Mouse (Mus musculus) midbrain, postnatal 0 days (tissue): ENCODE results near the gene Coasy. TPM values are rescaled to one million over a fixed set of nuclear protein-coding genes. Genes with fewer than 3 reads are reported as not detected.

Experiments
- ATAC-seq: fragments of 200-750 bp; cut with Nextera tagmentation; 2 replicates; pipeline ENCODE4 v1.8.0; 2017; ENCODE audit warnings: moderate number of reproducible peaks, mild to moderate bottlenecking, moderate TSS enrichment, moderate library complexity; ENCODE audit not compliant: low FRiP score
- DNase-seq: peaks from one replicate; pipeline ENCODE4 v3.0.0-alpha.2; 2015; ENCODE audit warnings: low spot score
- H3K27ac ChIP-seq: fragments of 300-500 bp; sonication (generic); 2 replicates; pipeline ENCODE4 v1.5.1; 2014; ENCODE audit warnings: low read depth, mild to moderate bottlenecking, low read length, mixed read lengths
- H3K27me3 ChIP-seq: fragments of 300-500 bp; sonication (generic); 2 replicates; pipeline ENCODE4 v1.6.1; 2014; ENCODE audit warnings: low read length, control low read depth, mixed read lengths; ENCODE audit not compliant: insufficient read depth
- H3K36me3 ChIP-seq: fragments of 300-500 bp; sonication (generic); 2 replicates; pipeline ENCODE4 v1.6.1; 2014; ENCODE audit warnings: low read length, control low read depth, mixed read lengths; ENCODE audit not compliant: insufficient read depth
- H3K4me1 ChIP-seq: fragments of 300-500 bp; sonication (generic); 2 replicates; pipeline ENCODE4 v1.6.1; 2014; ENCODE audit warnings: mild to moderate bottlenecking, control low read depth, antibody characterized with exemption, low read length, mixed read lengths; ENCODE audit not compliant: insufficient read depth
- H3K4me2 ChIP-seq: fragments of 300-500 bp; sonication (generic); 2 replicates; pipeline ENCODE4 v1.6.1; 2014; ENCODE audit warnings: low read depth, mild to moderate bottlenecking, low read length, mixed read lengths; ENCODE audit not compliant: poor library complexity, severe bottlenecking
- H3K4me3 ChIP-seq: fragments of 300-500 bp; sonication (generic); 2 replicates; pipeline ENCODE4 v1.5.1; 2014; ENCODE audit warnings: low read depth, mild to moderate bottlenecking, low read length, moderate library complexity
- H3K9ac ChIP-seq: fragments of 300-500 bp; sonication (generic); replicated peaks from 2 replicates; pipeline ENCODE4 v1.6.1; 2014; ENCODE audit warnings: mild to moderate bottlenecking, low read length, moderate library complexity, mixed read lengths; ENCODE audit not compliant: poor library complexity, severe bottlenecking
- H3K9me3 ChIP-seq: fragments of 300-500 bp; sonication (generic); 2 replicates; pipeline ENCODE4 v1.6.1; 2016; ENCODE audit warnings: low read length, control low read depth
- CTCF ChIP-seq: IDR thresholded peaks from 2 replicates; pipeline ENCODE4 v1.5.1; 2016; ENCODE audit warnings: antibody characterized with exemption, mild to moderate bottlenecking
- WGBS: fragments of 180-500 bp; shearing (Covaris S2); extraction: QIAGEN DNeasy Blood & Tissue Kit; methylation state at CpG from one replicate; pipeline ENCODE4 v1.1.7; 2014; 5-methylcytosine and 5-hydroxymethylcytosine counted together
- polyA plus RNA-seq: library from polyadenylated mRNA; unstranded; fragments of >200 nt; fragmentation: Nextera tagmentation; extraction: Ambion mirVana; gene quantifications from 2 replicates; pipeline ENCODE4 v1.2.1, GENCODE M21; 2015
- total RNA-seq: library from RNA; depleted of rRNA; stranded (reverse); fragments of >200 nt; gene quantifications from 2 replicates; pipeline ENCODE4 v1.2.3, GENCODE M21; 2014

Gene Coasy
- total and polyA plus RNA-seq, 2 experiments from 2014 or later, result 31.5 to 48.7 TPM

DNA sequence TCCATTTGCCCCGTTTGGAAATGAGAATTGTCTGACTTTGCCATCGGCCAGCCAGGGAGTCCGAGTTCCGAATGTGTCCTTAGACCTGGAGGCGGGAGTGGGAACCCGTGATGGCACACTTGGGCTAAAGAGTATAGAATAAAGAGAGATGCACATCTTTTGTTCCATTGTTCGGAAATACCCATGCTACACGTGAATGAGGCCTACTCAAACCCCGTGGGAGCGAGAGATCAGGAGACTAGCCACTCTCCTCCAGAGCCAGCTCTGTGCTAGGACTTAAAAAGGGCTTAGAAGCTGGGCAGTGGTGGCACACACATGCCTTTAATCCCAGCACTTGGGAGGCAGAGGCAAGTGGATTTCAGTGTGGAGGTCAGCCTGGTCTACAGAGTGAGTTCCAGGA is 22.9 kb upstream of the Coasy start:
- no peaks in the 10 kb centered on the region for H3K9me3 ChIP-seq
- ATAC-seq (no peak), DNase-seq (no peak)
- H3K27ac ChIP-seq, result peak overlapping the region; percentile 57
- H3K27me3 ChIP-seq, result no peaks in the 10 kb centered on the region
- no peak overlapping the region for H3K4me2 ChIP-seq
- H3K4me1 ChIP-seq, result no peaks in the 10 kb centered on the region
- peaks cover 82% of the 10 kb centered on the region for H3K36me3 ChIP-seq
- H3K4me3 ChIP-seq, result no peak overlapping the region
- WGBS, result 70% methylated on average over 10 of the region's 10 CpGs
- H3K9ac ChIP-seq, result no peak overlapping the region
- TF ChIP-seq CTCF, result no peak

DNA sequence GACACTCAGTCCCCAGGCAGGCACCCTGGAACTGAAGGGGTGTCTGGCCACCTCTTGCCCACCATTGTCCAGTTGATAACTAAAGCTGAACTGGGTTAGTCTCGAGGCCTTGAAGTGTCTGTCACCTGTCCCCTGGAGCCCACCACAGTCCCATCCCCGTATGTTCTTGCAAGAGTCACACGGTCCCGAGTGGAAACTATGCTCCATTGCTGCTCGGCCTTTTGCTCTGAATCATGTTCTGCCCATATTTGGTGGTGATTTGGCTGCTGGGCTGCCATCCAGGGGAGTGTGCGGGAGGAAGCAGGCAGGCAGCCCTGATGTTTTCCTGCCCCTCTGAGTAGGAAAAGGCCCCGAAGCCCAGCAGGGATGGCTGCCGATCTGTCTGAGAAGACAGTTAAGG is 22.2 kb upstream of the Coasy start:
- H3K27ac ChIP-seq, result peak overlapping the region; percentile 57; the same call in 1 of the 2 replicates
- no peaks in the 10 kb centered on the region for H3K27me3 ChIP-seq
- ATAC-seq (no peak), DNase-seq (no peak)
- H3K9ac ChIP-seq, result 0 out of 2 replicates have a peak overlapping the region, but pooled peaks have one; percentile 19
- no peaks in the 10 kb centered on the region for H3K9me3 ChIP-seq
- 67% methylated on average over 8 of the region's 8 CpGs for WGBS
- H3K4me2 ChIP-seq, result no peak overlapping the region
- peaks cover 78% of the 10 kb centered on the region for H3K36me3 ChIP-seq
- no peak for TF ChIP-seq CTCF
- H3K4me1 ChIP-seq, result no peaks in the 10 kb centered on the region
- H3K4me3 ChIP-seq, result no peak overlapping the region

DNA sequence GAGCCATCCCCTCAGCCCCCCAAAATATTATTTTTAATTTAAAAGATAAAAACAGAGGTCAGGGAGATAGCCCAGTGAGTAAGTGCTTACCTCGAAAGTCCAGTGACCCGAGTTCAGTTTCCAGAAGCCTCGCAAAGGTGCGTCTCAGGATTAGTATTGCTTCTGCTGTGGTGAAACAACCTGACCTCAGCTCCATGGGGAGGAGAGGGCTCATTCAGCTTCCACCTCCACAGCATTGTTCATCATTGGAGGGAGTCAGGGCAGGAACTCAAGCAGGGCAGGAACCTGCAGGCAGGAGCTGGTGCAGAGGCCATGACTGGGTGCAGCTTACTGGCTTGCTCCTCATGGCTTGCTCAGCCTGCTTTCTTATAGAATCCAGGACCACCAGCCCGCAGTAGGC is 21.3 kb upstream of the Coasy start:
- Histone ChIP-seq H3K27me3 (no peaks in the 10 kb centered on the region), H3K4me2 (no peak overlapping the region), H3K4me1 (no peaks in the 10 kb centered on the region), H3K9me3 (no peaks in the 10 kb centered on the region), H3K4me3 (no peak overlapping the region), H3K9ac (no peak overlapping the region), H3K27ac (no peak overlapping the region), H3K36me3 (peaks cover 71% of the 10 kb centered on the region)
- 95% methylated on average over 5 of the region's 5 CpGs for WGBS
- ATAC-seq (no peak), DNase-seq (no peak)
- no peak for TF ChIP-seq CTCF

DNA sequence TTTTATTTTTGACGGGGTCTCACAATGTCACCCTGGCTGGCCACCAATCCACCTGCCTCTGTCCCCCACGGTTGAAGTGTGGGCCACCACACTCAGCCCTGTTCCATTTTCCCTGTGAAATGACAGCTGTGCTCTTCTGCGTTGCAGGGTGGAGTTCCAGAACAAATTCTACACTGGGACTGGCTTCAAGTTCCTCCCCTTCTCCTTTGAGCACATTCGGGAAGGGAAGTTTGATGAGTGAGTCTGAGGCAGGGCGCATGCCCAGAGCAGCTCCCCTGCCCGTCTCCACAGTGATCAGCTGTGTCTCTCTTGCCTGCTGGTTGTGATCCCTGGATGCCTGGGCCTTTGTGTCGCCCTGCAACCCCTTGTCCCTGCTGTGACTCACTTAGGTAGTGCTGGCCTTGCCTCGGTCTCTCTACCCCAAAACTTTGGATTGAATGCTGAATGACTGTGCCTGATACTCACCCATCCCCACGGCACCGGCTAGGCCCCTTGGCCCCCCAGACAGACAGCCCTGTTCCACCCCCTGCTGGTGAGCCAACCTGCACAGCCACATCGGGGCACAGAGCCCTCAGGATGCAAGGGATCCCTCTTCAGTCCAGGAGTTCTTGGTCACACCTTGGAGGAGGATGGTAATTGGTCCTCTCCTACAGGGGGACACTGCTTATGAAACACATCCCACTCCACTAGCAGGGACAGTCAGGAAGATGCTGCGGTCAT is 20.0 kb upstream of the Coasy start:
- Histone ChIP-seq H3K9ac (no peak overlapping the region), H3K9me3 (no peaks in the 10 kb centered on the region), H3K4me3 (no peak overlapping the region), H3K36me3 (peaks cover 59% of the 10 kb centered on the region), H3K4me2 (no peak overlapping the region), H3K27ac (no peak overlapping the region), H3K4me1 (no peaks in the 10 kb centered on the region), H3K27me3 (no peaks in the 10 kb centered on the region)
- no peak for ATAC-seq
- DNase-seq, result no peak
- 73% methylated on average over 12 of the region's 12 CpGs for WGBS
- TF ChIP-seq CTCF, result no peak

DNA sequence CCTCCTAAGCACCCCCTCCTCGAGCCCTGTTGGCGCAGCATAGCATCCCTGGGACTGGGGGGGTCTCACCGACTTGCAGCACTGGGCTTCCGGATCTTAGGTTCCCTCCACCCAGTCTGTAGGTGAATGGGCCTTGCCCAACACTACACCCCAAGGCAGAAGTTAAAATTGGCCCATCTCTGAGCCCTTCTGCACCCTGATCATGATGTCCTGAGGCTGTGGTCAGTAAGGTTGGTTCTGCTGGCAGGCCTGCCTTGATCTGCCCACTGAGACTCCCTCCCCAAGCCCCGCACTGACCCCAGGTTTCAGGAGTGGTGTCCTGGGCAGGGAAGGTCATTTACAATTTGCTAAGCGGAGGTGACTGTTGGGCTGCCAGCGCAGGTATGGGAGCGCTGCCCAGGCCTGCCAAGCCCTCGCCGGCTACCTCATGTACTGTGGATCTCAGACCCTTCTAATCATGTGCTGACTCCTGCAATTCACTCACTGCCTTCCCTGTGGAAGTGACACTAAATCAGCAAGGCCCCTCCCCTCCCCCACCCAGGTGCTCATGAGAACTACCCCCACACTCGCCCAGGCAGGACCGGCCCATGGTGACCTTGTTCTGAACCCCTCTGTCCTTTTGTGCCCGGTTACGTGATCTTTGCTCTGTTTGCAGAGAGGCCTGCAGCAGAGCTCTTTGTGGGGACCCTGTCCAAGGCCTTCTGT is 19.2 kb upstream of the Coasy start:
- Histone ChIP-seq H3K4me1 (no peaks in the 10 kb centered on the region), H3K4me3 (no peak overlapping the region), H3K27ac (no peak overlapping the region), H3K4me2 (no peak overlapping the region), H3K9me3 (no peaks in the 10 kb centered on the region), H3K9ac (no peak overlapping the region), H3K36me3 (peaks cover 51% of the 10 kb centered on the region), H3K27me3 (no peaks in the 10 kb centered on the region)
- DNase-seq, result no peak
- TF ChIP-seq CTCF, result no peak
- ATAC-seq, result no peak
- 80% methylated on average over 14 of the region's 14 CpGs for WGBS

- Histone ChIP-seq H3K27me3 (no peaks in the 10 kb centered on the region), H3K4me3 (no peak overlapping the region), H3K4me1 (no peaks in the 10 kb centered on the region), H3K9me3 (no peaks in the 10 kb centered on the region), H3K9ac (no peak overlapping the region), H3K4me2 (no peak overlapping the region), H3K36me3 (peaks cover 45% of the 10 kb centered on the region), H3K27ac (peak overlapping the region; percentile 39; the same call in 1 of the 2 replicates)
- DNase-seq (peak; percentile 31), ATAC-seq (no peak)
- 57% methylated on average over 12 of the region's 12 CpGs for WGBS
- no peak for TF ChIP-seq CTCF
Measured at GRCm38 (mm10) chr11:101063676-101064327, 18.6 kb upstream of the Coasy start.
